Comparison of ENCODE assay signal across 10 mouse cellular contexts in genomic region chr1:63573432-63573831, GRCm38 (mm10). TPM values are rescaled to one million over a fixed set of nuclear protein-coding genes. Genes with fewer than 3 reads are reported as not detected.
DNase-seq lines count a peak whose midpoint lies in the region; ATAC-seq and TF ChIP-seq lines count a peak whose summit lies in the region.
"Had no signal": no experiment of that assay in that cellular context is flagged by ENCODE, and none has a peak within 500 bp of the region (broad histone marks: within the 10 kb centered on the region; RNA-seq: fewer than 3 reads in every experiment).

No protein-coding gene starts in this region.

- DNase-seq in lung, embryonic 14.5 days: peak; percentile 36
- DNase-seq in lung, adult 18-20 months: no peak
- peak; percentile 44 for DNase-seq in embryonic facial prominence, embryonic 14.5 days (ENCODE audit: low spot score)
- peak; percentile 70 for DNase-seq in hindbrain, embryonic 14.5 days (ENCODE audit: low spot score)
- no peak for DNase-seq in B cell, adult 2 months
- no peak for DNase-seq in heart, embryonic 10.5 days (ENCODE audit: low spot score)
- DNase-seq: heart, postnatal 14 days; lung, postnatal 10 days had no signal

- ATAC-seq in lung, embryonic 14.5 days (ENCODE audit: insufficient read depth): no peak
- ATAC-seq in embryonic facial prominence, embryonic 14.5 days (ENCODE audit: low read depth): peak; percentile 37; the same call in 1 of the 2 replicates
- peak; percentile 59; the same call in 1 of the 2 replicates for ATAC-seq in hindbrain, embryonic 14.5 days (ENCODE audit: low FRiP score)
- 0 out of 2 replicates have a peak, but pooled peaks have one; percentile 57 for ATAC-seq in neural tube, embryonic 13.5 days (ENCODE audit: low read depth)

- TF ChIP-seq CTCF in lung, embryonic 14.5 days (IDR thresholded peaks at IDR 0.05; ENCODE audit: low read depth): no peak

- H3K9me3 ChIP-seq in lung, embryonic 14.5 days (ENCODE audit: low read depth, low read length): no peaks in the 10 kb centered on the region
- H3K9me3 ChIP-seq in embryonic facial prominence, embryonic 14.5 days (ENCODE audit: control insufficient read depth, low read length): no peaks in the 10 kb centered on the region
- H3K9me3 ChIP-seq in hindbrain, embryonic 14.5 days (ENCODE audit: control insufficient read depth, low read length): no peaks in the 10 kb centered on the region
- no peaks in the 10 kb centered on the region for H3K9me3 ChIP-seq in neural tube, embryonic 13.5 days
- H3K9me3 ChIP-seq in heart, embryonic 10.5 days: no peaks in the 10 kb centered on the region

- H3K27me3 ChIP-seq in lung, embryonic 14.5 days (ENCODE audit: insufficient read depth, low read length): no peaks in the 10 kb centered on the region
- H3K27me3 ChIP-seq in embryonic facial prominence, embryonic 14.5 days (replicated peaks; ENCODE audit: control insufficient read depth, insufficient read depth, low read length): no peaks in the 10 kb centered on the region
- no peaks in the 10 kb centered on the region for H3K27me3 ChIP-seq in hindbrain, embryonic 14.5 days (ENCODE audit: control insufficient read depth, insufficient read depth, low read length)
- H3K27me3 ChIP-seq in neural tube, embryonic 13.5 days: no peaks in the 10 kb centered on the region
- H3K27me3 ChIP-seq in heart, embryonic 10.5 days (ENCODE audit: insufficient read depth, poor library complexity, severe bottlenecking): no peaks in the 10 kb centered on the region

- no peak overlapping the region for H3K4me2 ChIP-seq in lung, embryonic 14.5 days
- no peak overlapping the region for H3K4me2 ChIP-seq in embryonic facial prominence, embryonic 14.5 days (ENCODE audit: low read depth, low read length)
- H3K4me2 ChIP-seq in hindbrain, embryonic 14.5 days (replicated peaks): peak overlapping the region; percentile 17; the same call in 1 of the 2 replicates
- no peak overlapping the region for H3K4me2 ChIP-seq in neural tube, embryonic 13.5 days

- no peaks in the 10 kb centered on the region for H3K4me1 ChIP-seq in lung, embryonic 14.5 days (ENCODE audit: insufficient read depth)
- H3K4me1 ChIP-seq in embryonic facial prominence, embryonic 14.5 days (ENCODE audit: control insufficient read depth, insufficient read depth, low read length): 0 out of 2 replicates have a peak, but pooled peaks cover 4% of the 10 kb centered on the region
- peaks cover 20% of the 10 kb centered on the region for H3K4me1 ChIP-seq in hindbrain, embryonic 14.5 days (replicated peaks; ENCODE audit: control insufficient read depth, insufficient read depth, low read length)
- H3K4me1 ChIP-seq in neural tube, embryonic 13.5 days (replicated peaks): peaks cover 27% of the 10 kb centered on the region
- no peaks in the 10 kb centered on the region for H3K4me1 ChIP-seq in heart, embryonic 10.5 days

- no peaks in the 10 kb centered on the region for H3K36me3 ChIP-seq in lung, embryonic 14.5 days (ENCODE audit: insufficient read depth)
- no peaks in the 10 kb centered on the region for H3K36me3 ChIP-seq in embryonic facial prominence, embryonic 14.5 days (ENCODE audit: control insufficient read depth, insufficient read depth, low read length)
- H3K36me3 ChIP-seq in hindbrain, embryonic 14.5 days (replicated peaks; ENCODE audit: control insufficient read depth, insufficient read depth): peaks cover 4% of the 10 kb centered on the region; the same call in 1 of the 2 replicates
- H3K36me3 ChIP-seq in neural tube, embryonic 13.5 days: no peaks in the 10 kb centered on the region
- H3K36me3 ChIP-seq in heart, embryonic 10.5 days: no peaks in the 10 kb centered on the region

- WGBS in lung, embryonic 14.5 days: 41% methylated on average over 6 of the region's 6 CpGs
- 50% methylated on average over 6 of the region's 6 CpGs for WGBS in embryonic facial prominence, embryonic 14.5 days
- WGBS in hindbrain, embryonic 14.5 days: 11% methylated on average over 6 of the region's 6 CpGs
- 31% methylated on average over 6 of the region's 6 CpGs for WGBS in neural tube, embryonic 13.5 days
- WGBS in heart, embryonic 10.5 days: 78% methylated on average over 6 of the region's 6 CpGs

- no peak overlapping the region for H3K27ac ChIP-seq in lung, embryonic 14.5 days (ENCODE audit: low read depth)
- H3K27ac ChIP-seq in embryonic facial prominence, embryonic 14.5 days (replicated peaks; ENCODE audit: low read depth, low read length): no peak overlapping the region
- peak overlapping the region; percentile 44 for H3K27ac ChIP-seq in hindbrain, embryonic 14.5 days
- no peak overlapping the region for H3K27ac ChIP-seq in neural tube, embryonic 13.5 days (replicated peaks)
- no peak overlapping the region for H3K27ac ChIP-seq in heart, embryonic 10.5 days

- H3K4me3 ChIP-seq in lung, embryonic 14.5 days (ENCODE audit: low read depth, low read length): no peak overlapping the region
- H3K4me3 ChIP-seq in embryonic facial prominence, embryonic 14.5 days (ENCODE audit: low read depth, low read length): no peak overlapping the region
- no peak overlapping the region for H3K4me3 ChIP-seq in hindbrain, embryonic 14.5 days (replicated peaks; ENCODE audit: low read length)
- no peak overlapping the region for H3K4me3 ChIP-seq in neural tube, embryonic 13.5 days
- H3K4me3 ChIP-seq in heart, embryonic 10.5 days: no peak overlapping the region

- no peak overlapping the region for H3K9ac ChIP-seq in lung, embryonic 14.5 days
- no peak overlapping the region for H3K9ac ChIP-seq in embryonic facial prominence, embryonic 14.5 days (ENCODE audit: low read depth, low read length)
- H3K9ac ChIP-seq in hindbrain, embryonic 14.5 days: no peak overlapping the region
- no peak overlapping the region for H3K9ac ChIP-seq in neural tube, embryonic 13.5 days

RNA-seq across cellular contexts. Expression of gene Gm39653, which starts 42.3 kb away (rescaled TPM):
- not detected in 2 replicates for polyA plus RNA-seq in lung, embryonic 14.5 days (2014; fragmentation: Nextera tagmentation; extraction: Ambion mirVana)
- polyA plus RNA-seq in embryonic facial prominence, embryonic 14.5 days (2014; fragmentation: Nextera tagmentation; extraction: Ambion mirVana): not detected in 2 replicates
- polyA plus RNA-seq in hindbrain, embryonic 14.5 days (2014; fragmentation: Nextera tagmentation; extraction: Ambion mirVana): 0.24 TPM in 1 of 2 replicates, not detected in the other
- not detected in 2 replicates for polyA plus RNA-seq in neural tube, embryonic 13.5 days (2015; fragmentation: Nextera tagmentation; extraction: Ambion mirVana)
- polyA plus RNA-seq in heart, embryonic 10.5 days (2016; fragmentation: Nextera tagmentation; extraction: Ambion mirVana): not detected in 2 replicates
- polyA plus RNA-seq: small intestine, adult 2 months had no signal

Comparison
In these comparisons a context has a peak if more than half of its experiments do, and no peak if none do; other contexts are left out.
1. DNase-seq: peak in lung, embryonic 14.5 days (single experiment), embryonic facial prominence, embryonic 14.5 days (single experiment) and hindbrain, embryonic 14.5 days (single experiment); none in lung, adult 18-20 months (0 of 2), B cell, adult 2 months (0 of 2) and heart, embryonic 10.5 days (single experiment).